Mouse (Mus musculus) heart, adult 18-20 months (tissue): ENCODE measurements around the gene Gjd3. TPM values are rescaled to one million over a fixed set of nuclear protein-coding genes. Genes with fewer than 3 reads are reported as not detected.
A peak's percentile ranks its signal among the peaks of the same experiment; 100 is the strongest.

Experiments used
- DNase-seq, 2 experiments: peaks; one replicate each; pipeline ENCODE4 v3.0.0; 2021 to 2022; ENCODE audit warnings: mixed read lengths in 1 of 2
- total RNA-seq, 2 experiments: library from RNA; stranded (reverse); gene quantifications; 2 replicates each; pipeline ENCODE4 v1.2.3; 2021

Gene Gjd3
- total RNA-seq, 2 experiments from 2014 or later = 0.36 to 0.45 TPM

DNA sequence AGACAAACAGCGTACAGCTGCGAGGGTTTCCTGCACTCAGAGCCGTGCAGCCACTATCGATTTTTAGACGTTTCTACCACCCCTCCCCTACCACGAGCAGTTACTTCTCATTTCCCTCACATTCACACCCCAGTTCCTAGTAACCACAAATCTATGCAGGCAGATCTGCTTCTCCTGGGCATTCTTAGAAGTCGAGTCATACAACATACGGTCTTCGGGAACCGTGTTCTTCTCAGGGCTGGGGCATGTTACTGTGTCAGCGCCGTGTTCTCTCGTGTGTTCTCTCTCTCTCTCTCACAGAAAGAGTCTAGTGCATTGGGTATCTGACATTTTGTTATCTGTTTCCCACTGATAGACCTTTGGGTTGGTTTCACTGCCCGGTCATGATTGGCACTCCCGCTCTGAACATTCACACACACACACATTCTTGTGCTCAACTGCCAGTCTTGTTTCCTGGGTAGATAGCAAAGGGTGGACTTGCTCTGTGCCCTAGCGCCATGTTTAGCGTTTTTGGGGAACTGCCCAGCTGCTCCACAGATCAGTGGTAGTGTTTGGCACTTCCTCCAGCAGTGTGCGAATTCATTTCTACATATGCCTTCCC is 34.7 kb downstream of the Gjd3 start:
- DNase-seq = peak in 1 of 2 experiments; percentile 29

DNA sequence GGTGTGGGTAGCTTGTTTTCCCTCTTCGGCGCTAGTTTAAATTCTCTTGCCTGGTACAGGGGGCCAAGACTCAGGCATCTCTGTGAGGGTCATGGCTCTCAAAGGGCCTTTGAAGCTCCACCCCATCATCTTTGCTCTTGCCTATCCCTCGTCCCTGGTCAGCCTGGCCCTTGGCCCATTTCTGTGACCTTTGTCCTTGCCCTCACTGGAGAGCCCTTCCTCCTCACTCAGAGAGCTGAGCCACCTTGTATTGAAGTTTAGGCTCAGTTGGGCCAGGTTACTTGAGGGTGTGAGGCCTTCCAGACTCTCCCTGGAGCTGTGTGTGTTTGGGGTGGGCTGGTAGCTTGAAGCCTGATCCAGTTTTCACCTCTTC is 37.2 kb downstream of the Gjd3 start:
- DNase-seq = peak in 1 of 2 experiments; percentile 40

DNA sequence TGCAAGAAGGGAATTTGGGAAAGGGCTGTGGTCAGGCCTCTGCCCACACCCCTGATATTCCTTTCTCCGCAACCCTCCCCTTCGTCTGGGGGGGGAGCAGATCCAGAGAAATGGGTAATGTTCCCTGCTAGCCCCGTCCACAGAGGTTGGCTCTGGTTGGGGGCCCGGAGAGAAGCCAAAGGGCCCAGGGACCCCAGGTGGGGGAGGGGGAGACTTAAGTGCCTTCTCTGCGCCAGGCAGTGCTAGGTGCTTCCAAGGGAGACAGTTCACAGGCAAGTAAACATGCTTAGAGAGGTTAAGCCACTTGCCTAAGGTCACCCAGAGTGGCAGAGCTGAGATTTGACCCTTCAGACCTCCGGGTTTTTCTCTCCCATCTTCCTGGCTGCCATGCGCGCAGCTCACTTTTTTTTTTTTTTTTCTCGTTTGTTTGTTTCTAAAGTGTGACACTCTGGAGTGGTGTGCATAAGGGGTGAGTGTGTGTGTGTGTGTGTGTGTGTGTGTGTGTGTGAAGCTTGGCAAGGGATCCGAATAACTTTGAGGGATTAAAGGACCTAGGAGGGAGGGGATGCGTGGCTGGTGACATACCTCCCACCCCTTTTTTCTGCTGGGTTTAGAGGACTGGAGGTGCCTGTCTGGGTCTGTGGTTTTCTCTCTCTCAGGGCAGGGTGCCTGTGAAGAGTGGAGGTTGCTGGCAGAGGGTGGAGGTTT is 37.8 kb downstream of the Gjd3 start:
- peak in 1 of 2 experiments; percentile 11 for DNase-seq

DNA sequence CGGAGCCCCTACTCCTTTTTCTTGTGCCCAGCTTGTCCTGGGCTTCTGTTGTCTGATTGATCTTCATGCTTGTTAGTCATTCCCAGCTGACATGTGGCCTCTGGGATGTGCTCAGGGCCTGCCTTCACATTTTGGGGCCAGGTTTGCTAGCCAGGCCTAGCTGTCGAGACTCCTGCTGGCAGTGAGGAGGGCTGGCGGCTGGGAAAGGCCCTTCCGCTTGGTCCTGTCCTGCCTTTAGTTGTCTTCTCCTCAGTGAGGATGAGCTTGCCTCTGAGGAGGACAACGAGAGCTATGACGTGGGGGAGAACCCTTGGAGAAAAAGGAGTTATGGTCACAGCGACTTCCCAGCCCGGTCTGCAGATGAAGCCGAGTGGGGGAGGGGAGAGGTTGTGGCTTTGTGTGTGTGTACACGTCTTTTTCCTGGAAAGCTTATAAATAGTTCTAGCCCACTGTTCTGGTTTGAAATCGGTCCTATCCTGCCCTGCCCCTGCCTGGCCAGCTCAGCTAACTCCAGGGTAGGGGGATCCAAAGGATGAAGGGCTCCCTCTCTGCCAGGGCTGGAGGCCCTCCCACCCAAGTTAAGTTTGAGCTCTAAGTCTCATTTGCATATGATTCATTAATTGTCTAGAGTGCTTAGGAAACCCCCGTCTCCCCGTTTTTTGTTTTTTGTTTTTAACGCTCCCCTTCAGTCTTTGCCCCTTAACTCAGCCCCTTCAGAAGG is 38.9 kb downstream of the Gjd3 start:
- peak; percentile 48 to 58 for DNase-seq

- peak; percentile 84 to 91 for DNase-seq
Observed at GRCm38 (mm10) chr11:98942923-98943641, 39.7 kb downstream of the Gjd3 start.

DNA sequence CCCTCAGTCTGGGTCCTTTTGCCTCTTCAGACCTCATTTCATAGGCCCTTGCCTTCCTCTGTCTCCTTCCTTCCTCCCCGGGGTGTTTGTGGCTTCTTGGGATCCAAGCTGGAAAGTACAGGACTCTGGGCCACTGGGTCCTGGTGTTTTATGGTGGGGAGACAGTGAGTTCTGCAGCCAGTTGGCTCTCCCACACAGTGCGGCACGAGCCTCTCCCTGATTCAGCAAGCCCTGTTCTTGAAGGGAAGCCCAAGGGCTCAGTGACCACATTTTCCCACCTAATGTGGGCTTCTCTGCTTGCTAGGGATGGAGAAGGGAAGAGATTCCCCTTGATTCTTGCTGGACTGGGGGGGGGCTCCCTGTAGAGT is 40.3 kb downstream of the Gjd3 start:
- no peak for DNase-seq

- peak; percentile 92 to 94 for DNase-seq
Observed at GRCm38 (mm10) chr11:98941826-98942550, 40.8 kb downstream of the Gjd3 start.

- peak; percentile 76 to 79 for DNase-seq
Observed at GRCm38 (mm10) chr11:98941341-98941825, 41.4 kb downstream of the Gjd3 start.

- peak in 1 of 2 experiments; percentile 32 for DNase-seq
Observed at GRCm38 (mm10) chr11:98940776-98941175, 42.0 kb downstream of the Gjd3 start.

DNA sequence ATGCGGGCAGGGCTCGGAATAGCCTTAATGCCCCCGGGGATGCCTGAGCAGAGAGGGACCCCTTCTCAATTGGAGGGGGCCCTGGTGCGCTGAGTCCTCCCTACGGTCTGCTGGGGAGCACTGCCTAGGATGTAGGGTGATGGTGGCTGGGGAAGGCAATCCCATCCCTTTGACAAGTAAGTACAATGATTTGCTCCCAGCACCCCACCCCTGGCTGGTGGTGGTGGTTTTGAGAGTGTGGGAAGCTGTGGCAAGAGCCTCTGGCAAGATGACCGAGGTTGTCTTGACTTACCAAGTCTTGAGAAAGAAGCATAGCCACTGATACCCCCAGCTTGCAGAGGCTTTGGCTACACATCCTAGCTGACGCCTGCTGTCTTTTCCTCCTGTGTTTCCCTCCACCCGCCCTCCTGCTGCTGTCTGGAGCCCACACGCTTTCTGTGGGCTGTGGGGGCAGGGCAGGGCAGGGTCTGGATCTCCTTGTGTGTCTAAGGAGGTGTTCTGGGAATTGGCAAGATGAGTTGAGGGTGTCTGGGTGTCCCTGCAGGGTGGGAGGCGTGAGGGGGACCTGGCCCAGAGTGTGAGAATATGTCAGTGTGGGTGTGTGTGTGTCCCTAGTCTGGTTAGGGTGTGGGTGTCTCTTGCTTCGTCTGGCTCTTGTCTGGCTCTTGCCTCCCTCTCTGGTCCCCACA is 42.7 kb downstream of the Gjd3 start:
- peak; percentile 35 to 47 for DNase-seq

DNA sequence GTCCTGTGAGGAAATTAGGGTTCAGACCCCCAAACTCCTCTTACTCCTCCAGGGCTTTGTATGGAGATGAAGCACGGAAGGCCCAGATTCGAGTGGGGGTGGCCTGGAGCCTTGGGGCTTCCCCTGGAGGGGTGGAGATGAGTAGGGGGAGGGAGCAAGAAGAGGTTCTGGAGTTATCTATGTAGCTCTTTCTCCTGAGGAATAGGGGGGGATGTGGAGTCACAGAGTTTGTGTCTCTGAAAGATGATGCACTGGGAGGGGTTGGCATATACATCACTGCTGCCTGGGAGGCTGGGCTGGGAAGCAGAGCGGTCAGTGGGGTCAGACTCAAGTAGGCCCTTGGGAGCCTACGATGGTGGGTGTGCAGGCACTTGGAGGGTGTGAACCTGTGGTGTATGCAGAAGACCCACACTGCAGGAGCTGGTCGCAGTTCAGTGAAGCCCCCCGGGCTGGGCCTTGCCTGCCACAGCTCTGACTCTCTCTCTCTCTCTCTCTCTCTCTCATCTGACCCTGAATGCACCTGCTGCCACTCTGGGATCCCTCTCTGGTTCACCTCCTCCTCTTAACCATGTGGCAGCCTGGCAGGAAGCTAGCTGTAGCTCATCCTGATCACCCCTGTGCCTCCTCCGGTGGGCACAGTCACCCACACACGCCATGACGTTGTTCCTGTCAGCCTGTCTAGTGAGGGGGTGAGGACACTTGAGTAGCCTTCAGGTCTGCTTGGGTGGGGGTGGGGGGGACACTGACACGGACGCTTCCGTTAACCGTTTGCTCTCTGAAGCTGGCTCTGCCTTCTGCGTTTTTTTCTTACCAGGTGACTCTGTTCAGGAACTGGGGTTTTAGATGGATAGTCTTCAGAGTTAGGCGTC is 43.5 kb downstream of the Gjd3 start:
- no peak for DNase-seq

DNA sequence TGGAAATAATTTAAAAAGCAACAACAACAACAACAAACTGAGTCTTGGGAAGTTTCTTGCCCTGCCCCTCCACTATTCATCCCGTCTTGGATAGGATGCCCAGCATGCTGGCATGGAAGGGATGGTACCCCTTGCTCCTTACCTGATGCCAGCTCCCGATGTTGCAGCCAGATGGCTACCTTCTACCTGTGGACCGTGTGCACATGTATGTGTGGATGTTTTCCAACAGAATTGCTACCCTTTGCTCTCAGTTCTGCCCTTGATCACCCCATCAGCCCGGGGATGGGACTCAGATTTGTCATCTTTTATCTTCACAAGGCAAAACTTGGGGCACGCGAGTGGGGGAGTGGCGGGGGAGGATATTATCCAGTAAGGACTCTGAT is 44.1 kb downstream of the Gjd3 start:
- no peak for DNase-seq

DNA sequence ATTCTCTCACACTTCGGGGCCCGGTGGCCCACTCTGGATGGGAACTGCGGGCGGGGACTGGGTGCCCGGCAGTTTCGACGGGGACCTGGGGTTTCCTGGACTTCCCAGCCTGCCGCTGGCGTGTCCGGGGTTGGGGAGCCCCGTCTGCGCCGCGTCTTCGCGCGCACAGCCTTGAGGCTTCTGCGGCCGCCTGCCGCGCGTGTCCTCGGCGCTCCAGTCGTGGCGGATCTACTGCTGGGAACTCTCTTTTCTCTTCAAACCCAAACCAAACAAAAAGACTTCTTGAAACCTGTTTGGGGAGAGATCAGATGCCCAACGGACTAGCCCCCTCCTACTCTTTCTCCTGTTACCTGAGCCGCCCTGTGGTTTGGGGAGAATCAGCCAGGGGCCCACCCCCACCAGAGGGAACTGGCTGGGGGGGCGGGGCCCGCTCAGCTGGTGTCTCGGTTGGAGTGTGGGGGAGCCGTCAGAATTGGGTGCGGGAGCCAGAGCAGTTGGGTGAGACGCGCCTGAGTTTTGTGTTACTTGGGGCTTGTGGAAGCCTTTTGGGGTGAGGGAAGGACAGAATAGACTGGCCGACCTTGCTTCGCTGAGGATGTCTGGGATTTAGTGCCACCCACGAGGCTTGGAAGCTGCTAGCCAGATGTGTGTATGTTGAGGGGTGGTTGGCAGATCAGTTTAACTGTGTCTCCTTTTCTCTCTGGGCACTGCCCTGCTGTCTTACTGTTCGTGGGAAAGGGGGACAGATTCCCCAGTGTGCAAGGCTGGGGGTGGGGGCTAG is 44.7 kb downstream of the Gjd3 start:
- DNase-seq = peak; percentile 67 to 74

DNA sequence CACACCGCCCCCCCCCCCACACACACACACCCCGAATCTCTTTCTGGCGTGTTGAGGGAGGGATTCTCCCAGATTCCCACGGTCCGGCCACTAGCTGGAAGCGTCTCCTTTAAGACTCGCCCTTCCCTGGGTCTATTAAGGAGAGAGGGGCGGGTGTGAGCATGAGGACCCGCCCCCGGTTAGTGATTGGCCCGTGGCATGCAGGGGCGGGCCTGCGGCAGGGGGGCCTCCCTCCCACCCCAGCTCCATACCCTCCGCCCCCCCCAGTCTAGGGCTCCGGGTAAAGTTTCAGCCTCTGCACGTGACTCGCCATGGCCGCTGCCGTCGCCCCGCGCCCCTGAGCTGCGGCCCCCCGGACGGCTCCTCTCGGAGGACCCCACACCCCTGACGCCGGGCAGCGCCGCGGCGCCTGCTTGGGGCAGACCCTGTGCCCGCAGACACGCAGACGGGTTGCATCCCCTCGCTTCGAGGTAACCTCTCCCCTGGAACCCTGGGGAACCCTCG is 45.4 kb downstream of the Gjd3 start:
- peak; percentile 90 to 96 for DNase-seq

GRCm38 (mm10) chr11:98936606-98937409 is 46.0 kb downstream of the Gjd3 start:
- DNase-seq = peak; percentile 46 to 77

DNA sequence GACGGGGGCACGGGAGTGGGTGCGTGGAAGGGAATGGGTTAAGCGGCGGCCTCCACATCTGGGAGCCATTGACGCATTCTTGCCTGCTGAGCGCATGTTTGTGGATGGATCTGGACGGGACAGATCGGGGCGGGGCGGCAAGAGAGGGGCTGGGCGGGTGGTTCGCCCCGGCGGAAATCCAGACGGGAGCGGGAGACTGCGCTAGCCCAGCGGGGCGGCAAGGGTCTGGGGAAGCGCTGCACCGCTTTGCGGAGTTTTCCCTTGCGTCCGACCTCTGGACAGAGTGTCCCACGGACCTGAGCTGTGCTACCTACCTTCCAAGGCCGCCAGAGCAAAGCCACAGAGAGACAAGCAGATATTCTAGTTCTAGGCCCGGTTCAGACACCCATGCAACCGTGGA is 46.6 kb downstream of the Gjd3 start:
- DNase-seq = peak; percentile 89 to 90

- peak in 1 of 2 experiments; percentile 16 for DNase-seq
Observed at GRCm38 (mm10) chr11:98935123-98935522, 47.7 kb downstream of the Gjd3 start.

- DNase-seq = no peak
Observed at GRCm38 (mm10) chr11:98934367-98934766, 48.4 kb downstream of the Gjd3 start.
